Comparison of ENCODE assay signal across 15 mouse cellular contexts in genomic region chr1:132718225-132718624, GRCm38 (mm10). TPM values are rescaled to one million over a fixed set of nuclear protein-coding genes. Genes with fewer than 3 reads are reported as not detected.
DNase-seq lines count a peak whose midpoint lies in the region; ATAC-seq lines count a peak whose summit lies in the region.
"Had no signal": no experiment of that assay in that cellular context is flagged by ENCODE, and none has a peak within 500 bp of the region (broad histone marks: within the 10 kb centered on the region; RNA-seq: fewer than 3 reads in every experiment).

No protein-coding gene starts in this region.

- no peaks in the 10 kb centered on the region for H3K9me3 ChIP-seq in hindbrain, embryonic 11.5 days (ENCODE audit: control insufficient read depth, low read length)
- no peaks in the 10 kb centered on the region for H3K9me3 ChIP-seq in midbrain, embryonic 12.5 days
- H3K9me3 ChIP-seq: embryonic facial prominence, embryonic 13.5 days; heart, embryonic 13.5 days; kidney, embryonic 15.5 days; liver, embryonic 13.5 days had no signal

- no peak overlapping the region for H3K4me2 ChIP-seq in hindbrain, embryonic 11.5 days (replicated peaks; ENCODE audit: low read depth, low read length)
- H3K4me2 ChIP-seq in midbrain, embryonic 12.5 days (replicated peaks): peak overlapping the region; percentile 21
- H3K4me2 ChIP-seq: embryonic facial prominence, embryonic 13.5 days; heart, embryonic 13.5 days; kidney, embryonic 15.5 days; liver, embryonic 13.5 days had no signal

- 48% methylated on average over 5 of the region's 5 CpGs for WGBS in hindbrain, embryonic 11.5 days
- 32% methylated on average over 5 of the region's 5 CpGs for WGBS in midbrain, embryonic 12.5 days

- no peak overlapping the region for H3K9ac ChIP-seq in hindbrain, embryonic 11.5 days (ENCODE audit: low read depth, low read length)
- no peak overlapping the region for H3K9ac ChIP-seq in midbrain, embryonic 12.5 days (replicated peaks)
- H3K9ac ChIP-seq: embryonic facial prominence, embryonic 13.5 days; heart, embryonic 13.5 days; kidney, embryonic 15.5 days; liver, embryonic 13.5 days had no signal

- ATAC-seq in hindbrain, embryonic 11.5 days (ENCODE audit: low FRiP score): peak; percentile 60; the same call in 1 of the 2 replicates
- ATAC-seq in midbrain, embryonic 12.5 days (ENCODE audit: low FRiP score, low read depth): peak; percentile 41; the same call in 1 of the 2 replicates

- no peak overlapping the region for H3K4me3 ChIP-seq in hindbrain, embryonic 11.5 days (ENCODE audit: low read depth, low read length)
- no peak overlapping the region for H3K4me3 ChIP-seq in midbrain, embryonic 12.5 days
- H3K4me3 ChIP-seq: embryonic facial prominence, embryonic 13.5 days; heart, embryonic 13.5 days; kidney, embryonic 15.5 days; liver, embryonic 13.5 days had no signal

- no peaks in the 10 kb centered on the region for H3K27me3 ChIP-seq in hindbrain, embryonic 11.5 days (ENCODE audit: control insufficient read depth, insufficient read depth, low read length)
- H3K27me3 ChIP-seq in midbrain, embryonic 12.5 days: no peaks in the 10 kb centered on the region
- H3K27me3 ChIP-seq: embryonic facial prominence, embryonic 13.5 days; kidney, embryonic 15.5 days; liver, embryonic 13.5 days had no signal

- H3K4me1 ChIP-seq in hindbrain, embryonic 11.5 days (replicated peaks; ENCODE audit: control insufficient read depth, insufficient read depth, low read length): no peaks in the 10 kb centered on the region; the same call in 1 of the 2 replicates
- peaks cover 44% of the 10 kb centered on the region for H3K4me1 ChIP-seq in midbrain, embryonic 12.5 days
- H3K4me1 ChIP-seq: embryonic facial prominence, embryonic 13.5 days; heart, embryonic 13.5 days; kidney, embryonic 15.5 days; liver, embryonic 13.5 days had no signal

- 0 out of 2 replicates have a peak overlapping the region, but pooled peaks have one; percentile 30 for H3K27ac ChIP-seq in hindbrain, embryonic 11.5 days (ENCODE audit: low read depth, low read length)
- H3K27ac ChIP-seq in midbrain, embryonic 12.5 days (replicated peaks): peak overlapping the region; percentile 70
- H3K27ac ChIP-seq: embryonic facial prominence, embryonic 13.5 days; heart, embryonic 13.5 days; kidney, embryonic 15.5 days; liver, embryonic 13.5 days had no signal

- peak; percentile 40 for DNase-seq in right cerebral cortex, adult 18-20 months
- no peak for DNase-seq in right cerebral cortex, postnatal 4 days
- DNase-seq in hindbrain, embryonic 11.5 days (ENCODE audit: low spot score): peak; percentile 48
- peak; percentile 55 for DNase-seq in retina, postnatal 1 day
- DNase-seq in thymus, postnatal 0 days (ENCODE audit: low spot score): no peak
- no peak for DNase-seq in thymus, postnatal 14 days
- DNase-seq: adrenal gland, postnatal 14 days; cerebellum, postnatal 36 days; gastrocnemius, postnatal 25 days; liver, embryonic 13.5 days; lung, postnatal 14 days had no signal

- H3K36me3 ChIP-seq in hindbrain, embryonic 11.5 days (ENCODE audit: control insufficient read depth, insufficient read depth, low read length): no peaks in the 10 kb centered on the region
- no peaks in the 10 kb centered on the region for H3K36me3 ChIP-seq in midbrain, embryonic 12.5 days
- H3K36me3 ChIP-seq: embryonic facial prominence, embryonic 13.5 days; heart, embryonic 13.5 days; kidney, embryonic 15.5 days; liver, embryonic 13.5 days had no signal

RNA-seq across cellular contexts. Expression of gene Nfasc, which starts 23.4 kb away (rescaled TPM):
- 26.9 and 38.0 TPM in 2 replicates for polyA plus RNA-seq in hindbrain, embryonic 11.5 days (2014; fragmentation: Nextera tagmentation; extraction: Ambion mirVana)
- polyA plus RNA-seq in midbrain, embryonic 12.5 days (2016; fragmentation: Nextera tagmentation; extraction: Ambion mirVana): 32.8 and 40.8 TPM in 2 replicates
- 0.30 and 0.39 TPM in 2 replicates for polyA plus RNA-seq in thymus, postnatal 0 days (2015; fragmentation: Nextera tagmentation; extraction: Ambion mirVana)

Comparison
In these comparisons a context has a peak if more than half of its experiments do, and no peak if none do; other contexts are left out.
1. DNase-seq: peak in right cerebral cortex, adult 18-20 months (single experiment), hindbrain, embryonic 11.5 days (single experiment) and retina, postnatal 1 day (single experiment); none in right cerebral cortex, postnatal 4 days (single experiment), thymus, postnatal 0 days (single experiment) and thymus, postnatal 14 days (single experiment).
2. RNA of gene Nfasc, which starts 23.4 kb away (polyA plus RNA-seq): 26.9 to 38.0 TPM in hindbrain, embryonic 11.5 days and 32.8 to 40.8 TPM in midbrain, embryonic 12.5 days; 0.30 to 0.39 TPM in thymus, postnatal 0 days; every median in the first group is over 10 times any median in the second.